Mouse (Mus musculus): Measurements from ENCODE around the gene Foxp1.

Gene Foxp1

GRCm38 (mm10) chr6:99260941-99261736, 261.4 kb downstream of the Foxp1 start:
- DNase-seq (ENCODE audit: low spot score in 2 of 2): no peak

GRCm38 (mm10) chr6:99258346-99258745, 264.2 kb downstream of the Foxp1 start:
- DNase-seq (ENCODE audit: low spot score in 2 of 2): no peak

DNA sequence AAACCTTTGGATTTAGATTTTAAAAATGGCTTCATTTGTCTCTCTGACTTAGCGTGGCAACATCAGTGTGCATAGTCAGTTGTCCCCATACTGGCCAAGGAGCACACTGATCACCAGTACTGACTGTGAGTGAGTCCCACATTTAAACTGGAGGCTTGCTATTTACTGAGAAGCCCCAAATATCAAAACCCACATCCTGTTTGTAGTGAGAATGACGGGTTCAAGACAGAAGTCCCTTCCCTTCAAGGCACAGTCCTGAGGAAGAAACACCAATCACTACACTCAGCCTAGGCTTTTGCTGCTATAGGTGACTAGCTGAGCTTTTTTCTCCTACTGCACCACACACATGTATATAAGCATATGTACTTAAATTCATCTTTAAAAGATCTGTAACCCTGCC, 264.8 kb downstream of the Foxp1 start:
- no peak for DNase-seq (ENCODE audit: low spot score in 2 of 2)

DNA sequence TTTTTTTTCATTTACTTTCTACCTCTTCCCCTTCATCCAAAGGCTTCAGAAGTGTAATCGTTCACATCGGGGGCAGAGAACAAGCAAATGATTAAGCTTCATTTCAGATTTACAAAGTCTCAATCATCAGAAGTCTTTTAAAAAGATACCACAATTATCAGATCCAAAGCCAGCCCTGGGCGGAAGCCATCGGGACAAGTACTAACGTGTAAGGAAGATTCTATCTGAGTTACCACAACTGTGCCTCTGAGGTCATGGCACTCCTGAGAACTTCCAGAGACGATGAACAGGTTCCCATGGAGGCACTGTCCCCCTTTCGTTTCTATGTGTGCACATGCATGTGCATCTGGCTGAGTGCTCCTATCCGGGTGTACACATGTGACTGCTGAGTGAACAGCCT, 269.2 kb downstream of the Foxp1 start:
- no peak for DNase-seq (ENCODE audit: low spot score in 2 of 2)

- DNase-seq (ENCODE audit: low spot score in 2 of 2): no peak
These were observed 269.7 kb downstream of the Foxp1 start for GRCm38 (mm10) chr6:99252816-99253215.

- DNase-seq (ENCODE audit: low spot score in 2 of 2): no peak
These were observed 270.6 kb downstream of the Foxp1 start for GRCm38 (mm10) chr6:99251924-99252323.

DNA sequence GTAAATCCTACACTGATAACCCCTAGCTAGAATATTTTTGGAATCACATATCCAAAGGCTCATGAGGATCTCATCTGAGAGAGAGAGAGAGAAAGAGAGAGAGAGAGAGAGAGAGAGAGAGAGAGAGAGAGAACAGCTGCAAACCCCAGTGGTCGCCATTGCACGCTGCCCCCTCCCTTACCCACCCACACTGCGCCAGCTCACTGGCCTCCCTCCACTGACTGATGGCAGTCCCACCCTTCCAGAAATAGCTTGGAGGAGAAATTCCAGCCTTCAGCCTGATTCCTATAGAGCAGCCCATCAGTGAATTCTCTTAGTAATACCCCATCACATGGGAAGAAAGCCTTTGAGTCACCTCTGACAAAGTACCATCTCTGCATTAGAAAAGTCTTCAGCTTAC, 271.3 kb downstream of the Foxp1 start:
- no peak for DNase-seq (ENCODE audit: low spot score in 2 of 2)

GRCm38 (mm10) chr6:99249496-99250030, 273.0 kb downstream of the Foxp1 start:
- no peak for DNase-seq (ENCODE audit: low spot score in 2 of 2)

GRCm38 (mm10) chr6:99248396-99248795, 274.1 kb downstream of the Foxp1 start:
- no peak for DNase-seq (ENCODE audit: low spot score in 2 of 2)

- no peak for DNase-seq (ENCODE audit: low spot score in 2 of 2)
These were observed 280.7 kb downstream of the Foxp1 start for GRCm38 (mm10) chr6:99241625-99242395.

- no peak for DNase-seq (ENCODE audit: low spot score in 2 of 2)
These were observed 281.8 kb downstream of the Foxp1 start for GRCm38 (mm10) chr6:99240764-99241163.

DNA sequence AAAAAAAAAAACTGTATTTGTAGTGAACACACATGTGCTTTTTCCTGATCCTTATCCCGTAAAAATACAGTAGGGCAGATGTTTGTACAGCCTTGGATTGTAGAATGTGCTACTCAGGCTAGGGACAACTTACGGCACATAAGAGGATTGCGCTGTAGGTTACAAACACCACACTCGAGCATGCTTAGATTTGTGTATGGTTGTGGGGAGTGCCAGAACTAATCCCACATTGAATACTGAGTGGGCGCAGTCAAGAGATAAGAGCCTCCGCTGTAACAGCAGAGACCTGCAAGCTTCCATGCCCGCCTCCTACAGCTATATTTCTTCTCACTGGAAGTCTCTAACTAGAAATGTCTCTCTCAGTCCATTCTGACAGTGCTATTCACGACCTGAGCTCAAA, 286.9 kb downstream of the Foxp1 start:
- no peak for DNase-seq (ENCODE audit: low spot score in 2 of 2)

- no peak for DNase-seq (ENCODE audit: low spot score in 2 of 2)
These were observed 289.1 kb downstream of the Foxp1 start for GRCm38 (mm10) chr6:99233411-99233810.

DNA sequence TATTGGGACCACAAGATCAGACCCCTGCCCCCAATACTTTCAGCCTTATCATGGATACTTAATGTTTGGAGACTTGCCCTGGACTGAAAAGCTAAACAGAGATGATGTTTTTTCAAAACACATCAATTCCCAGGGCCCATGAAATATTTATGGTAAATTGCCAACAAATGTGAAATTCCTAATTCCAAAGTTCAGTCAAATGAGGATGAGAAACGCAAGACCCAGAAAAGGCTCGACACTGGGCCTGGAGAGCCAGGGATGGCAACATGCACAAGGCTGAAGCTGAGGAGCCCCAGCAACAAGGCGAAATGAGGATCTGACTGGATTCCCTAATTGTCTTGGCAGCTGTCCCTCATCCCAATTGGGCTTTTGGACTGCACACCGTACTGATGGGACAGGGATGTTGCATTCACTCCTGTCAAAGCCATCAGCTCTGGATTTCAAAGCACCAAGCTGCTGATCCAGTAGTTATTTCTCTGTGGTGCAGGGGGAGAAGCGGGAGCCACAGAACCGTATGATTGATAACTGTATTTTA, 294.1 kb downstream of the Foxp1 start:
- no peak for DNase-seq (ENCODE audit: low spot score in 2 of 2)

DNA sequence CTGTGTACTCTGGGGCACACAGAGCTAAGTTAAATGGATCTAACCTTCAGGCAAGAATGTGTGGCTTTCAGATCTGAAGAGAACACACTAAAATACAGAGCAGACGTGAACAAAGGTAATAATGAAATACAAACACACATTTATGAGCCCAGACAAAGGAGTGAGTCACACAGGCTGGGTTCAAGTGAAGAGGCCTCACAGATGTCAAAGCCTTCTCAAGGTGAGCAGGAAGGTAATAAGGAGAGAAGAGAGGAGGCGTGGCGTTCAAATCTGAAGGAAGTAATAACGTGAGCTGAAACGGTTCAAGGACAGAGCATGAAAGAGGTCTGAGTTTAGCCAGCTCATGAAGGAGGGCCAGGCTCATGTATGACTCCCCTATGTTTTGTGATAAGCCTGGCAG, 301.4 kb downstream of the Foxp1 start:
- no peak for DNase-seq (ENCODE audit: low spot score in 2 of 2)

- DNase-seq (ENCODE audit: low spot score in 2 of 2): no peak
These were observed 302.0 kb downstream of the Foxp1 start for GRCm38 (mm10) chr6:99220472-99220871.

DNA sequence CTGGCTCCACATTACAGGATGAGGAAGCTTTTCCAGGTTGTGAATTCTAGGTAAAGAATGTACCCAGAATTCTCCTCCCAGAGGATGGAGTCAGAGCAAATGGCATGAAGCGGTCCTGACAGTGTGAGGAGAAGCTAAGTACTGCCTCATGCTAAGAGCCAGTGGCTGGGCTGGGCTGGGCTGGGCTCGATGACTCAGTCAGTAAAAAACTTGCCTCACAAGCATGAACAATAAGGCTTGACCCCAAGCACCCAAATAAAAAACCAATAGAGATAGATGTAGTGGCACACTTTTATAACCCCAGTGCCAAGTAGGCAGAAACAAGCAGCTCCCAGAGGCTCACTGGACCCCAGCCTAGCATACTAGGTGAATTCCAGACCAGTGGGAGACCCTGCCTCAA, 304.7 kb downstream of the Foxp1 start:
- no peak for DNase-seq (ENCODE audit: low spot score in 2 of 2)

GRCm38 (mm10) chr6:99217155-99217554, 305.4 kb downstream of the Foxp1 start:
- no peak for DNase-seq (ENCODE audit: low spot score in 2 of 2)

DNA sequence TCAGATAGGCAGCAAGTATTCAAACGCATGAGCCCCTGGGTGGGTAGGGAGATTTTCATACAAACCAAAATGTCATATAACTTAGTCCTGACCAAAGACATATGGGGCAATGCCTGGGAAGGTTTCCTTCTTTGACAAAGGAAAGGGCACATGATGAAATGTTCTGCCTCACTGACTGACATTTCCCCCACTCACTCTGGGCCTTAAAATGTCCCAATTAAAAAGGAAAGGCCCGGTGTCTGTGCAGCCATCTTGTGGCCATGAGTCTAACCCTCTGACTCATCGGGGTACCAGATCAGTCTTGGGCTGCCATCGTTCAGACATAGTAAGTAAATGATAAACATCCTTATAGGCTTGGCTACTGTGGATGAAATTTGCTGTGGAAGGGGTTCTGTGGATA, 310.1 kb downstream of the Foxp1 start:
- DNase-seq (ENCODE audit: low spot score in 2 of 2): no peak

DNA sequence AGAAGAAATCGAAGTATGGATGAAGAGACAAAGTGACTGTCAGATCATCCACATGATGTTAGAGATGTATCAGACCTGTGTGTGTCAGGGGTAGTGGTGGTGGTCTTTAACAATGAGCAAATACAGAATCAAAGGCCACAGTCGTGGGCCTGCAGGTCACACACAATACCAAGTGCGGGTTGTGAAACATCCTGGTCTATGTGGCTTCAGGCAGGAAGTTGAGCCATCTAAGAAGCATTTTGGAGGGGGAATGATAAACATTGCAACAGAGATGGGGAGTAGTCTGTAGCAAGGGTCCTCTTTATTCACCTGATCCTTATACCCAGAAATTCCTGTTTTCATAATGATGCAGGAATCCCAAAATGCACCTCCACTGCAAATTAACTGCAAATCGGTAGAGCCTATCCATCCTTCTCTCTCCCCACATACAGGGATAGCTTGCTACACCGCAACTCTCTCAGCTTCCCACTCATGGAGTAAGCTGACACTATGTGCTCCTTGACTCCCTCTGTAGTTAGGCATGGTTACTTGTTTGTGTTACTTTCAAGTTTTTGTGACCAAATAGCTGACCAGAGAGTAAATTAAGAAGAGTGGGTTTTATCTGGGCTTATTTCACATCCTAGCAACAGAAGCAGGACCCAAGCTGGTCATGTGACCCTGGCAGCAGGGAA, 310.7 kb downstream of the Foxp1 start:
- no peak for DNase-seq (ENCODE audit: low spot score in 2 of 2)

DNA sequence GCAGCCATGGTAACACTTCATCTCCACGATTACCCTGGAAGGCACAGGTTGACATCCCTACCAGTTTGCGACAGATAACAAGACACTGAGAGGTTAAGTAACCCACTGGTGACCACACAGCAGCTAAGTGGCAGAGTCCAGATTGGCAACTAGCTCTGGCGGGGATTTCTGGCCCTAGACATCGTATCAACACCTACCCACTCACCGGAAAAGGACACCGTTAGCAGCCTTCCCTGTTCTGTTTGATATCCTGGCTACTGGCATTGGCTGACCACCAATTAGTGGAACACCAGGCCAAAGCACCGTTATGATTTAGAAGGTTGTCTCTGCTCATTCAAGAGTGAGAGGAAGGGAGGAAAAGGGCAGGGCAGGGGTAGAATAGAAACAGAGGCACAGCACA, 312.4 kb downstream of the Foxp1 start:
- no peak for DNase-seq (ENCODE audit: low spot score in 2 of 2)

DNA sequence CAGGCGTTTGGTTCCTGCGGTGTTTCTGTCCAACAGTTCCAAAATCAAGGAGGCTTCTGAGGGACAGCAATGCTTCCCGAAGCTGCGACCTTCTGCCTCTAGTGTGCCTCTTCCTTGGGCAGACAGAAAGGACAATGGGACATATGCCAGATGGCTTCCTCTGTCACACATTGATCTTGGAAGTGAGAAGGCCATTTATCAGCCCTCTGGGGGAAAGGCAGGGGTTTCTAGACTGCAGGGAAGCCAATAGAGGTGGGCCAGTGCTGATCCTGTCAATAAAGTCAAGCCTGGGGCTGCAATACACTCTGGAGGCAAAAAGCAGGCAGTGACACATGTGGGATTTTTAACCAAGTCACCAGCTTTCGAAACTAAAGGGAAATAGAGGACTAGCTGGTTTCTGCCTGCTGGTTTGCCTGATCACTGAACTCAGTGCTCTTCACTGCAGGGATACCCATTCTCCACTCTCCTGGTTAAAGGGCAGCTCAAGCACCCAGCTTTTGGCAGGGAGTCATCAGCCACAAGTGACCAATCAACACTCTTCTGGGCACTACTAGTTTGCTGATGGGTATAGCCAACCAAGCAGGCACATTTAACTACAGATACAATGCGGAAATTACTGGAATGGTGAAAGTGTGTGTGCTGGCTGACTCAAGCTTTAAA, 315.2 kb downstream of the Foxp1 start:
- no peak for DNase-seq (ENCODE audit: low spot score in 2 of 2)
